Mouse (Mus musculus) forelimb bud, embryonic 11.5 days (tissue): ENCODE data around the gene Kdelc1.

Experiments
- DNase-seq: peaks from one replicate; pipeline ENCODE4 v3.0.0-alpha.2; 2012; ENCODE audit warnings: low read depth, low spot score

Kdelc1 gene

GRCm38 (mm10) chr1:44118239-44119054 lies at the start of gene Kdelc1, which contains the start of gene Bivm:
Gene Kdelc1, minus strand, starts transcription at chr1:44118808.
Gene Bivm, plus strand, starts transcription at chr1:44118957.
- DNase-seq: peak; percentile 95

GRCm38 (mm10) chr1:44167859-44168383 lies 49.3 kb upstream of the Kdelc1 start:
- no peak for DNase-seq

- DNase-seq: no peak
Observed at GRCm38 (mm10) chr1:44162389-44162788, 43.8 kb upstream of the Kdelc1 start.

- no peak for DNase-seq
Observed at GRCm38 (mm10) chr1:44161818-44162217, 43.2 kb upstream of the Kdelc1 start.

GRCm38 (mm10) chr1:44158317-44158716 lies 39.7 kb upstream of the Kdelc1 start:
- DNase-seq: no peak

GRCm38 (mm10) chr1:44155287-44155686 lies 36.7 kb upstream of the Kdelc1 start:
- no peak for DNase-seq

- peak; percentile 31 for DNase-seq
Observed at GRCm38 (mm10) chr1:44148706-44149105, 30.1 kb upstream of the Kdelc1 start.

GRCm38 (mm10) chr1:44147563-44148381 lies 29.2 kb upstream of the Kdelc1 start, which contains the start of gene Ercc5:
Gene Ercc5, plus strand, starts transcription at chr1:44147744.
- peak; percentile 92 for DNase-seq

- no peak for DNase-seq
Observed at GRCm38 (mm10) chr1:44142747-44143146, 24.1 kb upstream of the Kdelc1 start.

- DNase-seq: no peak
Observed at GRCm38 (mm10) chr1:44140232-44140631, 21.6 kb upstream of the Kdelc1 start.

- DNase-seq: no peak
Observed at GRCm38 (mm10) chr1:44129929-44130581, 11.4 kb upstream of the Kdelc1 start.

GRCm38 (mm10) chr1:44125590-44125989 lies 7.0 kb upstream of the Kdelc1 start:
- DNase-seq: no peak

- no peak for DNase-seq
Observed at GRCm38 (mm10) chr1:44122256-44122655, 3.6 kb upstream of the Kdelc1 start.

- no peak for DNase-seq
Observed at GRCm38 (mm10) chr1:44120074-44120406, 1.4 kb upstream of the Kdelc1 start.

GRCm38 (mm10) chr1:44119201-44120073 lies 829 bp upstream of the Kdelc1 start:
- peak; percentile 75 for DNase-seq

- no peak for DNase-seq
Observed at GRCm38 (mm10) chr1:44117571-44117970, 1.0 kb downstream of the Kdelc1 start.

GRCm38 (mm10) chr1:44102939-44103338 lies 15.7 kb downstream of the Kdelc1 start:
- peak; percentile 10 for DNase-seq

- peak; percentile 97 for DNase-seq
Observed at GRCm38 (mm10) chr1:44102259-44102717, 16.3 kb downstream of the Kdelc1 start, which contains the start of gene Tex30. Gene Tex30, minus strand, starts transcription at chr1:44102441.

GRCm38 (mm10) chr1:44101448-44102225 lies 17.0 kb downstream of the Kdelc1 start:
- DNase-seq: peak; percentile 33

GRCm38 (mm10) chr1:44064625-44065024 lies 54.0 kb downstream of the Kdelc1 start:
- peak; percentile 41 for DNase-seq
